Mouse (Mus musculus) stomach, embryonic 15.5 days (tissue): ENCODE measurements at regions not wholly inside any gene's neighbourhood (a gene's known extent, or its start where the extent isn't known, plus 50 kb on each side); places are given as distances from the start of the nearest gene placed in this dataset.
A peak's percentile ranks its signal among the peaks of the same experiment; 100 is the strongest.

Experiments used
- ATAC-seq: fragments of 200-750 bp; cut with Nextera tagmentation; 2 replicates; pipeline ENCODE4 v1.8.0; 2017; ENCODE audit warnings: low read depth, moderate number of reproducible peaks, moderate TSS enrichment; ENCODE audit not compliant: insufficient read depth, low FRiP score
- H3K27ac ChIP-seq: fragments of 300-500 bp; sonication (generic); 2 replicates; pipeline ENCODE4 v1.5.1; 2015; ENCODE audit warnings: mild to moderate bottlenecking, inconsistent platforms
- H3K27me3 ChIP-seq: fragments of 300-500 bp; sonication (generic); replicated peaks from 2 replicates; pipeline ENCODE4 v1.6.1; 2015; ENCODE audit warnings: inconsistent platforms
- H3K36me3 ChIP-seq: fragments of 300-500 bp; sonication (generic); 2 replicates; pipeline ENCODE4 v1.6.1; 2015; ENCODE audit warnings: inconsistent platforms
- H3K4me1 ChIP-seq: fragments of 300-500 bp; sonication (generic); 2 replicates; pipeline ENCODE4 v1.6.1; 2015; ENCODE audit warnings: inconsistent platforms
- H3K4me2 ChIP-seq: fragments of 300-500 bp; sonication (generic); 2 replicates; pipeline ENCODE4 v1.6.1; 2015; ENCODE audit warnings: mild to moderate bottlenecking, inconsistent platforms
- H3K4me3 ChIP-seq: fragments of 300-500 bp; sonication (generic); replicated peaks from 2 replicates; pipeline ENCODE4 v1.5.1; 2015; ENCODE audit warnings: inconsistent platforms
- H3K9ac ChIP-seq: fragments of 300-500 bp; sonication (generic); 2 replicates; pipeline ENCODE4 v1.6.1; 2015; ENCODE audit warnings: inconsistent platforms
- H3K9me3 ChIP-seq: fragments of 300-500 bp; sonication (generic); 2 replicates; pipeline ENCODE4 v1.6.1; 2016; ENCODE audit warnings: inconsistent platforms
- WGBS: fragments of 180-500 bp; shearing (Covaris S2); methylation state at CpG from one replicate; pipeline ENCODE4 v1.1.7; 2015; 5-methylcytosine and 5-hydroxymethylcytosine counted together

GRCm38 (mm10) chr3:149370517-149371227 lies 380.3 kb upstream of the Adgrl2 start:
- H3K4me1 ChIP-seq: no peaks in the 10 kb centered on the region
- H3K4me3 ChIP-seq: no peak overlapping the region
- H3K27me3 ChIP-seq: no peaks in the 10 kb centered on the region
- H3K9me3 ChIP-seq: no peaks in the 10 kb centered on the region
- H3K27ac ChIP-seq: no peak overlapping the region
- no peak overlapping the region for H3K4me2 ChIP-seq
- H3K36me3 ChIP-seq: no peaks in the 10 kb centered on the region
- 86% methylated on average over 6 of the region's 6 CpGs for WGBS
- ATAC-seq: no peak
- H3K9ac ChIP-seq: no peak overlapping the region

GRCm38 (mm10) chr3:149367888-149368287 lies 377.5 kb upstream of the Adgrl2 start:
- 66% methylated on average over 3 of the region's 3 CpGs for WGBS
- Histone ChIP-seq H3K9me3 (no peaks in the 10 kb centered on the region), H3K4me2 (no peak overlapping the region), H3K4me1 (no peaks in the 10 kb centered on the region), H3K36me3 (no peaks in the 10 kb centered on the region), H3K9ac (no peak overlapping the region), H3K27me3 (no peaks in the 10 kb centered on the region), H3K4me3 (no peak overlapping the region), H3K27ac (no peak overlapping the region)
- no peak for ATAC-seq

DNA sequence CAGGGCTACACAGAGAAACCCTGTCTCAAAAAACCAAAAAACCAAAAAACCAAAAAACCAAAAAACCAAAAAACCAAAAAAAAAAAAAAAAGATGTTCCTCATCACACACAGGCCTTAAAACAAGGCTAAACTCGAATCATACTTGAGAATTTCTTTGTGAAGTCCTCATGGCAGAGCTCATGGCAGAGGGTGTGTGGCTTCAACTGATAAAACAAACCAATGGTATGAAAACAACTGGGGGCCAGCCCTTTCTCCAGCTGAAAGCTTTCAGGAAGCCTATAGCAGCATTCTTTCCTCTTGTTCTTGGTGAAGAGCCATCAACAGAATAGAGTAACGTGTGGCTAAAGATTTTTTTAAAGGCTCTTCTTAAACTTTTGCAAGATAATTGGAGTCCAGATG lies 369.8 kb upstream of the Adgrl2 start:
- WGBS: 58% methylated on average over 2 of the region's 2 CpGs
- no peak overlapping the region for H3K9ac ChIP-seq
- H3K4me2 ChIP-seq: no peak overlapping the region
- no peak overlapping the region for H3K4me3 ChIP-seq
- no peaks in the 10 kb centered on the region for H3K9me3 ChIP-seq
- no peak for ATAC-seq
- H3K4me1 ChIP-seq: peaks cover 8% of the 10 kb centered on the region; the same call in 1 of the 2 replicates
- H3K27me3 ChIP-seq: no peaks in the 10 kb centered on the region
- no peaks in the 10 kb centered on the region for H3K36me3 ChIP-seq
- H3K27ac ChIP-seq: no peak overlapping the region

DNA sequence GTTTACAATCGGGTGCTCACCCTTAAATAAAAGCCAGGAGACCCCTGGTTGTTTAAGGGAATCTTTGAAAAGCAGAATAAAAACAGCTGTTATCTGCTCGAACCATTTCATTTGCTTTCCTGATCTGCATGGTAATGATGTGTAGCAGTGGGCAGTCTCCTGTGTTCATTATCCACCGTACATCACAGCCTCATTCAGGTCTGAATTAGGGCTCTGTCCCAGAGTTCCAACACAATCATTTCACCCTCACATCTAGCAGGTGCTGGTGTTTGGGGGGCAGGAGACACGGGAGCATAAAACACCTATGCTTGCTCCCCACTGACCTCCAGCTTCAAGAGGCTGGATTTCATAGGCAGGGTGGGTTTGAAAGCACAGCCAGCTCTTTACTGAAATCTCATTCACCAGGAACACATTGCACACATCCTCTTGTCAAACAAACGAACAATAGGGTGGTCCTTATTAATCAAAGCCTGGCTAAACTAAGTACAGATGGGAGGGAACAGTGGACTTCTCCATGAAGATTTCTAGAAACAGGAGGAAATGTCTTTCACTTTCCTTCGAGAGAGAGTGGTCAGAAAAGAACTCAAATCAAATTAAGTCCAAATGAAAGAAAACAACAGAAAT lies 368.3 kb upstream of the Adgrl2 start:
- WGBS: 26% methylated on average over 6 of the region's 6 CpGs
- no peak for ATAC-seq
- H3K27ac ChIP-seq: peak overlapping the region; percentile 60; the same call in 1 of the 2 replicates
- H3K9ac ChIP-seq: no peak overlapping the region
- H3K4me2 ChIP-seq: no peak overlapping the region
- no peak overlapping the region for H3K4me3 ChIP-seq
- H3K27me3 ChIP-seq: no peaks in the 10 kb centered on the region
- peaks cover 8% of the 10 kb centered on the region; the same call in 1 of the 2 replicates for H3K4me1 ChIP-seq
- no peaks in the 10 kb centered on the region for H3K9me3 ChIP-seq
- H3K36me3 ChIP-seq: no peaks in the 10 kb centered on the region

DNA sequence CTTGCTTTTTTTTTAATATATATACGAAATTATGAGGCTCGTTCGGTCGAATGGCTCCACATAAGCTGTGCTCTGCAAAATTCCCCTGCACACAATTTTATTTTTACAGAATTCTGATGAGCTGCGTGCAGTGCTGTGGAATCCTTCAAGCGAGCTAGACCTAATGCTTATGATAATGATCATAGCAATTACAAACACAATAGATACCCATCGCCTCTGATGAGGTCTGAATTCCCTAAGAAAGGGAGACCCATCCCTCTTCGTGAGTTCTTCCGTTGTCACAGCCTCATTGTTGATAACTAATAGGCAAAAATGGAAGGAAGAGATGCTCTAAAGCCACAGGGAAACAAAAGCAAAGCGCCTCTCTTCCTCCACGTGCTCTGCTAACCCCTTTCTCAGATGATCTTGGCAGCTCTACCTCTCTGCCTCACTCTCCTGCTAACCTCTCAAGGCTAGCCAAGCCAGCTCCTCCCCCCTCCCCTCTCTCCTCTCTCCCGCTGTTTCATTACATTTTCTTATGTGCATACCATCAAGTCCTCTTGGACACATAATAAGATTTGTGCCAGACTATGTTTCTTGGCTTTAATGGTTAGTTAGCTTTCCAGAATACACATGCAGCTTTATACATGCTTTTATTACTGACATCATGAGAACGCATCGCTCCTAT lies 367.7 kb upstream of the Adgrl2 start:
- ATAC-seq: no peak; the same call in 1 of the 2 replicates
- no peak overlapping the region for H3K4me3 ChIP-seq
- H3K9me3 ChIP-seq: no peaks in the 10 kb centered on the region
- no peak overlapping the region for H3K9ac ChIP-seq
- no peak overlapping the region for H3K27ac ChIP-seq
- H3K4me1 ChIP-seq: peaks cover 8% of the 10 kb centered on the region; the same call in 1 of the 2 replicates
- H3K36me3 ChIP-seq: no peaks in the 10 kb centered on the region
- no peak overlapping the region for H3K4me2 ChIP-seq
- H3K27me3 ChIP-seq: no peaks in the 10 kb centered on the region
- 47% methylated on average over 14 of the region's 14 CpGs for WGBS

DNA sequence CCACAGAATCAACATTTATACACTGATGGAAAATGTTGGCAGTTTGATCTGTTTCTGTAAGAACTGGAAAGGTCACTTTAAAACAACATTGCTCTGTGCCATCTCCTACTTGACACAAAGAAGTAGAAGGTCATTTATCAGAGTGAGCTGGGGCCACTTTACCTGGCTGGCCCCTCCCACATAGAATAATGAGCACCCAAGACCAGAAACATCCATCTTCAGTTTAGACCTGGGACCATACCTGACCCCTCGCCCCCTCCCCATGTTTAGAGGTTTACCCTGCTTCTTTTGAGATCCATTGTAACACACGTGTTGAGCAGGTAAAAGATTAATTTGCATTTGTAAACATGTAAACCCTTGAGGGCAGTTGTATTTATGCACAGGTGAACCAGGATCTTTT lies 366.8 kb upstream of the Adgrl2 start:
- Histone ChIP-seq H3K9me3 (no peaks in the 10 kb centered on the region), H3K36me3 (no peaks in the 10 kb centered on the region), H3K9ac (no peak overlapping the region), H3K27ac (no peak overlapping the region), H3K4me1 (peaks cover 8% of the 10 kb centered on the region; the same call in 1 of the 2 replicates), H3K27me3 (no peaks in the 10 kb centered on the region), H3K4me3 (no peak overlapping the region), H3K4me2 (no peak overlapping the region)
- ATAC-seq: no peak
- 50% methylated on average over 2 of the region's 2 CpGs for WGBS

DNA sequence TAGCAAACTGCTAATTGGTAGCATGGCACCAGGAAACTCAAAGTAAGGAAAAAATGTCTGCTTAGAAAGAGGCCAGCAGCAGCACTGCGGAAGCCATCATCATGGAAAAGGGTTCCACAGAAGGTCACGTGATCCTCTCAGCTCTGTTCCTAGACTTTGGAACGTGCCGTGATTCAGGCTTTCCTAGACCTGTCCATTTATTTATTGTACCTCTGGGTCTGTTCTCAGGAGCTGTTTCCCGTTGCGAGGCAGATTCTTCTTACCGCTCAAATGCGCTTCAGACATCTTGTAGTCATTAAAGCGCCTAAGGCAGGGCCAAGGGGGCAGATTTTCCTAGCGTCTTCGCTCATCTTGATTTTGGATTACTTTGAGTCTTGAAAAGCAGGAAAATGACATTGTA lies 365.0 kb upstream of the Adgrl2 start:
- Histone ChIP-seq H3K4me2 (no peak overlapping the region), H3K9ac (no peak overlapping the region), H3K4me1 (peaks cover 8% of the 10 kb centered on the region; the same call in 1 of the 2 replicates), H3K9me3 (no peaks in the 10 kb centered on the region), H3K27me3 (no peaks in the 10 kb centered on the region), H3K27ac (no peak overlapping the region), H3K36me3 (no peaks in the 10 kb centered on the region), H3K4me3 (no peak overlapping the region)
- no peak for ATAC-seq
- 95% methylated on average over 11 of the region's 11 CpGs for WGBS

DNA sequence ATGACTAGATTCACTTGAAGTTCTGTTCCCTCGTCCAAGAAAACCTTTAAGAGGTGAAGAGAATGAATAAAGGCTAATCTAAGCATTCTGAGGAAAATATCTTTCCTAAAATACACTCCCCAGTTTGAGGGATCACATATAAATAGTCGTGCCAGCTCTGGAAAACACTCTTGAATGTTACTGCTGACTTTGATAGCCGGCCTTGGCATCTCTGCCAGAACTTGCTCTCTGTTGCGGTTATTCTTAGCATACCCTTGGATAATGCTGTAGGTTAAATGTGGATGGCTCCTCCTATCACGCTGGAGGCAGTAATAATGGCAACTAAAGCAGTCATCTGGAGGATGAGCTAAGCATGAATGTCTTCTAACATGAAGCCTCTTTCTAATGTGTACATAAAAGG lies 363.6 kb upstream of the Adgrl2 start:
- ATAC-seq: no peak
- H3K36me3 ChIP-seq: no peaks in the 10 kb centered on the region
- no peaks in the 10 kb centered on the region for H3K9me3 ChIP-seq
- H3K4me1 ChIP-seq: peaks cover 8% of the 10 kb centered on the region; the same call in 1 of the 2 replicates
- H3K9ac ChIP-seq: no peak overlapping the region
- H3K4me2 ChIP-seq: no peak overlapping the region
- WGBS: 83% methylated on average over 5 of the region's 5 CpGs
- no peaks in the 10 kb centered on the region for H3K27me3 ChIP-seq
- H3K27ac ChIP-seq: no peak overlapping the region
- H3K4me3 ChIP-seq: no peak overlapping the region

DNA sequence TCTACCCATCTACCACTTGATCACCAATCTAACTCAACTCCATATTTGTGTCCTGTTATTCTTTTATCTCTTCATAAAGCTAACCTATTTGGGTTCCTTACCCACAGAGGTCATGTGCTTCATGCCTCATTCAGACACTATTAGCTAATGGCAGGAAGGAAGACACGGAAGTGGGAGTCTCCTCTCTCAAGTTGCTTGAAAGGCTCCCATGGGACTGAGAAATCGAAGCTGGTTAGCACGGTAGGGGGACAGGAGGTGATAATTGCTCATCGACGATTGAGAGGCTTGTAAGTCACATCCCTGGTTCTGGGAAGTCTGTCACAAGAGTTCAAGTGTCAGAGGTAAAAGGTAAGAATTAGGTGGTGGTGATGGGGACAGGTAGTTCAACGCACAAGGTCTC lies 362.2 kb upstream of the Adgrl2 start:
- no peak for ATAC-seq
- WGBS: 58% methylated on average over 6 of the region's 6 CpGs
- Histone ChIP-seq H3K27ac (no peak overlapping the region), H3K9ac (no peak overlapping the region), H3K4me2 (no peak overlapping the region), H3K9me3 (no peaks in the 10 kb centered on the region), H3K4me1 (peaks cover 8% of the 10 kb centered on the region; the same call in 1 of the 2 replicates), H3K36me3 (no peaks in the 10 kb centered on the region), H3K4me3 (no peak overlapping the region), H3K27me3 (no peaks in the 10 kb centered on the region)

GRCm38 (mm10) chr3:149349731-149350130 lies 359.4 kb upstream of the Adgrl2 start:
- H3K27me3 ChIP-seq: no peaks in the 10 kb centered on the region
- no peak overlapping the region for H3K9ac ChIP-seq
- H3K9me3 ChIP-seq: no peaks in the 10 kb centered on the region
- peaks cover 3% of the 10 kb centered on the region; the same call in 1 of the 2 replicates for H3K4me1 ChIP-seq
- 75% methylated on average over 6 of the region's 6 CpGs for WGBS
- H3K27ac ChIP-seq: no peak overlapping the region
- H3K36me3 ChIP-seq: no peaks in the 10 kb centered on the region
- H3K4me2 ChIP-seq: no peak overlapping the region
- H3K4me3 ChIP-seq: no peak overlapping the region
- no peak for ATAC-seq

GRCm38 (mm10) chr3:149349211-149349697 lies 358.9 kb upstream of the Adgrl2 start:
- H3K27ac ChIP-seq: no peak overlapping the region
- peaks cover 3% of the 10 kb centered on the region; the same call in 1 of the 2 replicates for H3K4me1 ChIP-seq
- H3K9ac ChIP-seq: no peak overlapping the region
- 35% methylated on average over 9 of the region's 9 CpGs for WGBS
- H3K36me3 ChIP-seq: no peaks in the 10 kb centered on the region
- H3K4me3 ChIP-seq: no peak overlapping the region
- no peaks in the 10 kb centered on the region for H3K27me3 ChIP-seq
- H3K9me3 ChIP-seq: no peaks in the 10 kb centered on the region
- H3K4me2 ChIP-seq: no peak overlapping the region
- peak; percentile 70; the same call in 1 of the 2 replicates for ATAC-seq

- peaks cover 3% of the 10 kb centered on the region; the same call in 1 of the 2 replicates for H3K4me1 ChIP-seq
- no peaks in the 10 kb centered on the region for H3K27me3 ChIP-seq
- H3K4me3 ChIP-seq: no peak overlapping the region
- H3K9ac ChIP-seq: no peak overlapping the region
- H3K9me3 ChIP-seq: no peaks in the 10 kb centered on the region
- ATAC-seq: no peak
- peak overlapping the region; percentile 54; the same call in 1 of the 2 replicates for H3K27ac ChIP-seq
- WGBS: 43% methylated on average over 1 of the region's 1 CpGs
- H3K36me3 ChIP-seq: no peaks in the 10 kb centered on the region
- H3K4me2 ChIP-seq: no peak overlapping the region
Observed at GRCm38 (mm10) chr3:149348459-149348971, 358.2 kb upstream of the Adgrl2 start.
